Mouse (Mus musculus): ENCODE measurements around the gene Gstt3. TPM values are rescaled to one million over a fixed set of nuclear protein-coding genes. Genes with fewer than 3 reads are reported as not detected.

Gene Gstt3
- polyA plus RNA-seq, 1 experiment = 11.6 TPM

DNA sequence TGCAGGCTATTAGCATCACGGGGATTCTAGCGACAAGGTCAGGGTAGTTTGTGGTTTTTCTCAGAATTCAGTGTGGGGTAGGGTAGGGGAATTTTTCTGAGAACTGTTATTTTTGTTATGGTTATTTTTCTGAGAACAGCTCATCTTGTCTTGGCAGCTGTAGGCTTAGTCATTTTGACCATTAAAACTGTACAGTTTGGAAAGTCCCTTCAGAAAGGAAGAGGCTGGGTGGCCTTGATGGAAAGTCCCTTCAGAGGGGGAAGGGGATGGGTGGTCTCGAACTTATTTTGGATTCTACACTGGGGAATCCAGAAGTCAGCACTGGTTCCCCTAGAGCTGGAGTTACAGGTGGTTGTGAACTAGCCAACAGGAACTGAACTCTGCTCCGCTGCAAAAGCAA is 43.3 kb upstream of the Gstt3 start:
- H3K27me3 ChIP-seq (ENCODE audit: control insufficient read depth, insufficient read depth, low read length, poor library complexity, severe bottlenecking) = no peaks in the 10 kb centered on the region
- H3K4me3 ChIP-seq (ENCODE audit: low read depth, low read length) = no peak overlapping the region
- TF ChIP-seq CTCF (IDR thresholded peaks at IDR 0.05; ENCODE audit: low read depth, low read length) (no peak), EP300 (IDR thresholded peaks at IDR 0.05; ENCODE audit: insufficient read depth, low read depth, low read length) (no peak), POLR2A (IDR thresholded peaks at IDR 0.05; ENCODE audit: insufficient read depth, low read length) (no peak)
- H3K27ac ChIP-seq (ENCODE audit: insufficient read depth, low read length) = no peak overlapping the region
- H3K9ac ChIP-seq (ENCODE audit: low read depth, poor library complexity, severe bottlenecking) = no peak overlapping the region
- no peaks in the 10 kb centered on the region for H3K36me3 ChIP-seq (ENCODE audit: control insufficient read depth, insufficient read depth, low read length, poor library complexity, severe bottlenecking)
- no peaks in the 10 kb centered on the region for H3K9me3 ChIP-seq (replicated peaks; ENCODE audit: control insufficient read depth, insufficient read depth, low read length, poor library complexity, severe bottlenecking)
- no peaks in the 10 kb centered on the region for H3K4me1 ChIP-seq (ENCODE audit: control insufficient read depth, insufficient read depth, low read length)

DNA sequence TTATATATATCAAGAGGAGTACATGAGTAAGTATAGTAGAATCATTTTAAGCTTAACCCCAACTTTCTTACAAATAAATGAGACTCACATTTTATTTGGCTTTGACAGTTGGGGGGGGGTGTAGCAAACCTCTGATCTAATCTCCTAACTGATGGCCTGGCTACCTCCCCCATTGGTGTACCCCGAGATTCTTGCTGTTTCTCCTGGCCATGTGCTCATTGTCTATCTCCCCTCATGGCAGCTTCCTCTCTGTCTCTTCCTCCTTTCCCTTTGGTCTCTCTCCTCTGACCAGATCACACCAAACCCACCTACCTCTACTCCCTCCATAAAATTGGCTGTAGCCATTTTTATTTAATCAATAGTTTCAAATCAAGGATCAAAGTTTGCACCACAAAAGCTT is 42.6 kb upstream of the Gstt3 start:
- no peaks in the 10 kb centered on the region for H3K4me1 ChIP-seq (ENCODE audit: control insufficient read depth, insufficient read depth, low read length)
- no peaks in the 10 kb centered on the region for H3K36me3 ChIP-seq (ENCODE audit: control insufficient read depth, insufficient read depth, low read length, poor library complexity, severe bottlenecking)
- no peak overlapping the region for H3K4me3 ChIP-seq (ENCODE audit: low read depth, low read length)
- no peak overlapping the region for H3K9ac ChIP-seq (ENCODE audit: low read depth, poor library complexity, severe bottlenecking)
- TF ChIP-seq EP300 (IDR thresholded peaks at IDR 0.05; ENCODE audit: insufficient read depth, low read depth, low read length) = no peak
- TF ChIP-seq CTCF (IDR thresholded peaks at IDR 0.05; ENCODE audit: low read depth, low read length) = no peak
- no peak for TF ChIP-seq POLR2A (IDR thresholded peaks at IDR 0.05; ENCODE audit: insufficient read depth, low read length)
- H3K27me3 ChIP-seq (ENCODE audit: control insufficient read depth, insufficient read depth, low read length, poor library complexity, severe bottlenecking) = no peaks in the 10 kb centered on the region
- H3K9me3 ChIP-seq (replicated peaks; ENCODE audit: control insufficient read depth, insufficient read depth, low read length, poor library complexity, severe bottlenecking) = no peaks in the 10 kb centered on the region
- H3K27ac ChIP-seq (ENCODE audit: insufficient read depth, low read length) = no peak overlapping the region

DNA sequence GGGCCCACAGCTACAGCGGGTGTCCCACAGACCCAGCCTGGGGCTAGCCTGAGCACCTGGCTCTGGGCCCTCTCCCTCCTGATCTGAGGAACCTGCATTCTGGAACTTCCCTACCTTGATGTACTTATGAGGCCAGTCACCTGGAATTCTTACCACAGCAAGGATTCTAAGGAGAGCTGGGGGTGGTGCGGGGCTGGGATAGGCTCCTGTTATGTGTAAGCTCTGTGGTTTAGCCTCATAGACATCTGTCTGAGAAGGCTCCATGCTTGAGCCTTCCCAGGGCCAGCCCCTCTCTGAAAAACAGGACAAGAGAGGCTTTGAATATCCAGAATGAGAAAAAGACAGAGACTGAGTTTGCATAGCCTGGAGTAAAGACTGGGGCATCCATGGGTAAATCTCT is 41.2 kb upstream of the Gstt3 start, which contains the start of gene Gstt4:
Gene Gstt4, minus strand, starts transcription at position 101 of the 400 bp plus-strand sequence.
- TF ChIP-seq EP300 (IDR thresholded peaks at IDR 0.05; ENCODE audit: insufficient read depth, low read depth, low read length) (no peak), CTCF (IDR thresholded peaks at IDR 0.05; ENCODE audit: low read depth, low read length) (no peak), POLR2A (IDR thresholded peaks at IDR 0.05; ENCODE audit: insufficient read depth, low read length) (no peak)
- H3K27me3 ChIP-seq (ENCODE audit: control insufficient read depth, insufficient read depth, low read length, poor library complexity, severe bottlenecking) = no peaks in the 10 kb centered on the region
- H3K4me1 ChIP-seq (ENCODE audit: control insufficient read depth, insufficient read depth, low read length) = no peaks in the 10 kb centered on the region

DNA sequence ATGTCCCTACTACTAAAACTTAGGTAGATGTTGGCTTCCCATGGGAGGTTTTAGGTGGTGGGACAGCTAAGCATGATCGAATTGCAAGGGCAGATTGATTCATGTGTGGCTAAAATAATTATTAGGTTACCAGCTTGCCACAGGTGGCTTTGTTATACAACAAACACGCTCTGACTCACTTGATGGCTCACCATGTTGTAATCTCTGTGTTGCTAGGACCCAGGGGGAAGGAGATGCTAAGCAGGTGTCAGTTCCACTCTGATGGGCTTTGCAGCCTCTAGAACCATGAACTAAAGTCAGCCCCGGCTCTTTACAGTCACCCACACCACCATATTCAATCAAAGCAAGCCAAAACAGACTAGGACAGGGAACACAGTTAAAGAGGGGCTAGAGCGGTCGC is 38.7 kb upstream of the Gstt3 start:
- TF ChIP-seq EP300 (IDR thresholded peaks at IDR 0.05; ENCODE audit: insufficient read depth, low read depth, low read length) = no peak
- no peak for TF ChIP-seq CTCF (IDR thresholded peaks at IDR 0.05; ENCODE audit: low read depth, low read length)
- TF ChIP-seq POLR2A (IDR thresholded peaks at IDR 0.05; ENCODE audit: insufficient read depth, low read length) = no peak
- H3K4me1 ChIP-seq (ENCODE audit: control insufficient read depth, insufficient read depth, low read length) = no peaks in the 10 kb centered on the region
- no peak overlapping the region for H3K27ac ChIP-seq (ENCODE audit: insufficient read depth, low read length)
- H3K9me3 ChIP-seq (replicated peaks; ENCODE audit: control insufficient read depth, insufficient read depth, low read length, poor library complexity, severe bottlenecking) = no peaks in the 10 kb centered on the region
- H3K36me3 ChIP-seq (ENCODE audit: control insufficient read depth, insufficient read depth, low read length, poor library complexity, severe bottlenecking) = no peaks in the 10 kb centered on the region
- no peaks in the 10 kb centered on the region for H3K27me3 ChIP-seq (ENCODE audit: control insufficient read depth, insufficient read depth, low read length, poor library complexity, severe bottlenecking)
- no peak overlapping the region for H3K4me3 ChIP-seq (ENCODE audit: low read depth, low read length)
- no peak overlapping the region for H3K9ac ChIP-seq (ENCODE audit: low read depth, poor library complexity, severe bottlenecking)

More for the DNA sequence above, 41.2 kb upstream of the Gstt3 start, which contains the start of gene Gstt4:
- Histone ChIP-seq H3K9me3 (replicated peaks; ENCODE audit: control insufficient read depth, insufficient read depth, low read length, poor library complexity, severe bottlenecking) (no peaks in the 10 kb centered on the region), H3K36me3 (ENCODE audit: control insufficient read depth, insufficient read depth, low read length, poor library complexity, severe bottlenecking) (no peaks in the 10 kb centered on the region), H3K9ac (ENCODE audit: low read depth, poor library complexity, severe bottlenecking) (no peak within 1 kb of the TSS), H3K27ac (ENCODE audit: insufficient read depth, low read length) (no peak within 1 kb of the TSS), H3K4me3 (ENCODE audit: low read depth, low read length) (no peak within 1 kb of the TSS)

DNA sequence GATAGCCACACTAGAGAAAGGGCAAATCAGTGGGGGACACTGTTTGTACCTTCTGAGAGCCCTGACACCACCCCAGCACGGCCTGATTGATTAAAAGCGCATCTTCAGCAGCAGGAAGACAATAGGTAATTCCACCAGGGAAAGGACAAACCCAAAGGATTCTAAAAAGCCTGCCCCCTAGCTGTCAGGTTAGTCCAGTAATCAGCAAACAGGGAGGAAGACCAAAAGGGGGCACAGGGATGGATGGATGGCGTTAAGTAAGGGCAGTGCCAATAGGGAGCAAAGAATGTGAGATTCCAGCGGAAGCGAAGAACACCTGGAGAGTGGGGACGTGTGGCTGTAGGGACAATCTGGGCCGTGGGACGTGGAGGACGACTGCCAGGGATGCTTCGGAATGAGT is 37.4 kb upstream of the Gstt3 start:
- TF ChIP-seq CTCF (IDR thresholded peaks at IDR 0.05; ENCODE audit: low read depth, low read length) (no peak), POLR2A (IDR thresholded peaks at IDR 0.05; ENCODE audit: insufficient read depth, low read length) (no peak), EP300 (IDR thresholded peaks at IDR 0.05; ENCODE audit: insufficient read depth, low read depth, low read length) (no peak)
- Histone ChIP-seq H3K9ac (ENCODE audit: low read depth, poor library complexity, severe bottlenecking) (no peak overlapping the region), H3K27me3 (ENCODE audit: control insufficient read depth, insufficient read depth, low read length, poor library complexity, severe bottlenecking) (no peaks in the 10 kb centered on the region), H3K36me3 (ENCODE audit: control insufficient read depth, insufficient read depth, low read length, poor library complexity, severe bottlenecking) (no peaks in the 10 kb centered on the region), H3K27ac (ENCODE audit: insufficient read depth, low read length) (no peak overlapping the region), H3K9me3 (replicated peaks; ENCODE audit: control insufficient read depth, insufficient read depth, low read length, poor library complexity, severe bottlenecking) (no peaks in the 10 kb centered on the region), H3K4me3 (ENCODE audit: low read depth, low read length) (no peak overlapping the region), H3K4me1 (ENCODE audit: control insufficient read depth, insufficient read depth, low read length) (no peaks in the 10 kb centered on the region)

DNA sequence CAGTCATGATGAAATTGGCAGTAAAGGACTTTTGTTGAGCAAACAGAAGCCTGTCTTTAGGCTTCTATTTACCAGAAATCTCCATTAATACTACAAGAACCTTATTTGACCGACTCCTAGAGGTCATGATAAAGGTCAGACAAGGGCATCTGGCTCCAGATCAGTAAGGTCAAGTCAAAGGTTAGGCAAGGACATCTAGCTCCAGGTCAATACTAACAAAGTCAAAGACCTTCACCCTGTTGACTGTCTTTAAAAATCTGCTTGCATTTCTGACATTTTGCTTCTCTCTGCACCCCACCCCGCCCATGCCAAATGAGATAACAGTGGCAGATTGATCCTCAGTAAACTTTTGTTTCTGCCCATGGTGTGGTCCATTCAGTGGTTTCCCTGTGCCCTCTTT is 23.0 kb upstream of the Gstt3 start:
- Histone ChIP-seq H3K4me3 (ENCODE audit: low read depth, low read length) (no peak overlapping the region), H3K4me1 (ENCODE audit: control insufficient read depth, insufficient read depth, low read length) (no peaks in the 10 kb centered on the region), H3K36me3 (ENCODE audit: control insufficient read depth, insufficient read depth, low read length, poor library complexity, severe bottlenecking) (no peaks in the 10 kb centered on the region), H3K9me3 (replicated peaks; ENCODE audit: control insufficient read depth, insufficient read depth, low read length, poor library complexity, severe bottlenecking) (no peaks in the 10 kb centered on the region), H3K9ac (ENCODE audit: low read depth, poor library complexity, severe bottlenecking) (no peak overlapping the region), H3K27me3 (ENCODE audit: control insufficient read depth, insufficient read depth, low read length, poor library complexity, severe bottlenecking) (no peaks in the 10 kb centered on the region), H3K27ac (ENCODE audit: insufficient read depth, low read length) (no peak overlapping the region)
- TF ChIP-seq EP300 (IDR thresholded peaks at IDR 0.05; ENCODE audit: insufficient read depth, low read depth, low read length) = no peak
